In genomic region chr19:6559576-6559975, GRCm38 (mm10) we compare ENCODE assay signal across 31 mouse cellular contexts. TPM values are rescaled to one million over a fixed set of nuclear protein-coding genes. Genes with fewer than 3 reads are reported as not detected.
DNase-seq lines count a peak whose midpoint lies in the region; ATAC-seq and TF ChIP-seq lines count a peak whose summit lies in the region.
"Had no signal": no experiment of that assay in that cellular context is flagged by ENCODE, and none has a peak within 500 bp of the region (broad histone marks: within the 10 kb centered on the region; RNA-seq: fewer than 3 reads in every experiment).

No protein-coding gene starts in this region.

- no peaks in the 10 kb centered on the region for H3K9me3 ChIP-seq in kidney, embryonic 14.5 days (ENCODE audit: control insufficient read depth, low read length)
- H3K9me3 ChIP-seq in midbrain, embryonic 10.5 days (replicated peaks) = no peaks in the 10 kb centered on the region
- no peaks in the 10 kb centered on the region for H3K9me3 ChIP-seq in midbrain, embryonic 15.5 days
- H3K9me3 ChIP-seq: embryonic facial prominence, embryonic 12.5 days; embryonic facial prominence, embryonic 15.5 days; heart, embryonic 12.5 days; heart, embryonic 15.5 days had no signal

- no peaks in the 10 kb centered on the region for H3K36me3 ChIP-seq in kidney, adult 2 months (ENCODE audit: control insufficient read depth, insufficient read depth, low read length)
- no peaks in the 10 kb centered on the region for H3K36me3 ChIP-seq in kidney, embryonic 14.5 days (ENCODE audit: control insufficient read depth, insufficient read depth, low read length)
- H3K36me3 ChIP-seq in midbrain, embryonic 10.5 days = no peaks in the 10 kb centered on the region
- no peaks in the 10 kb centered on the region for H3K36me3 ChIP-seq in midbrain, embryonic 15.5 days (replicated peaks)
- H3K36me3 ChIP-seq: embryonic facial prominence, embryonic 12.5 days; embryonic facial prominence, embryonic 15.5 days; heart, embryonic 12.5 days; heart, embryonic 15.5 days had no signal

- no peak overlapping the region for H3K4me3 ChIP-seq in kidney, adult 2 months (ENCODE audit: insufficient read depth, low read depth, low read length)
- H3K4me3 ChIP-seq in kidney, embryonic 14.5 days (ENCODE audit: low read length) = no peak overlapping the region
- H3K4me3 ChIP-seq in midbrain, embryonic 10.5 days = no peak overlapping the region
- no peak overlapping the region for H3K4me3 ChIP-seq in midbrain, embryonic 15.5 days
- H3K4me3 ChIP-seq: embryonic facial prominence, embryonic 12.5 days; embryonic facial prominence, embryonic 15.5 days; heart, embryonic 12.5 days; heart, embryonic 15.5 days had no signal

- no peak overlapping the region for H3K4me2 ChIP-seq in kidney, embryonic 14.5 days (replicated peaks; ENCODE audit: low read depth, low read length)
- H3K4me2 ChIP-seq in midbrain, embryonic 15.5 days = no peak overlapping the region
- H3K4me2 ChIP-seq: embryonic facial prominence, embryonic 12.5 days; embryonic facial prominence, embryonic 15.5 days; heart, embryonic 12.5 days; heart, embryonic 15.5 days; hindbrain, embryonic 14.5 days had no signal

- WGBS in kidney, adult 2 months = 42% methylated on average over 4 of the region's 4 CpGs
- WGBS in kidney, embryonic 14.5 days = 34% methylated on average over 4 of the region's 4 CpGs
- 53% methylated on average over 4 of the region's 4 CpGs for WGBS in midbrain, embryonic 10.5 days
- 58% methylated on average over 4 of the region's 4 CpGs for WGBS in midbrain, embryonic 15.5 days

- H3K4me1 ChIP-seq in kidney, adult 2 months (ENCODE audit: control insufficient read depth, insufficient read depth, low read length) = peaks cover 9% of the 10 kb centered on the region; the same call in 1 of the 2 replicates
- H3K4me1 ChIP-seq in kidney, embryonic 14.5 days (ENCODE audit: control insufficient read depth, insufficient read depth, low read length) = no peaks in the 10 kb centered on the region
- peaks cover 16% of the 10 kb centered on the region for H3K4me1 ChIP-seq in midbrain, embryonic 10.5 days
- H3K4me1 ChIP-seq in midbrain, embryonic 15.5 days = no peaks in the 10 kb centered on the region
- H3K4me1 ChIP-seq: heart, embryonic 12.5 days; heart, embryonic 15.5 days had no signal

- peak overlapping the region; percentile 93 for H3K27ac ChIP-seq in kidney, adult 2 months (ENCODE audit: insufficient read depth, low read depth, low read length)
- H3K27ac ChIP-seq in kidney, embryonic 14.5 days (ENCODE audit: low read depth, low read length) = no peak overlapping the region
- H3K27ac ChIP-seq in midbrain, embryonic 10.5 days (replicated peaks) = peak overlapping the region; percentile 68; the same call in 1 of the 2 replicates
- no peak overlapping the region for H3K27ac ChIP-seq in midbrain, embryonic 15.5 days
- H3K27ac ChIP-seq: embryonic facial prominence, embryonic 12.5 days; embryonic facial prominence, embryonic 15.5 days; heart, embryonic 15.5 days; hindbrain, embryonic 14.5 days; hindbrain, postnatal 0 days had no signal

- intact Hi-C loops in heart, postnatal 14 days (cut with DNase I) = no loop called here

- no peak overlapping the region for H3K9ac ChIP-seq in kidney, embryonic 14.5 days (ENCODE audit: low read depth, low read length)
- no peak overlapping the region for H3K9ac ChIP-seq in midbrain, embryonic 15.5 days
- H3K9ac ChIP-seq: embryonic facial prominence, embryonic 12.5 days; embryonic facial prominence, embryonic 15.5 days; forebrain, postnatal 0 days; heart, embryonic 12.5 days; heart, embryonic 15.5 days; hindbrain, embryonic 14.5 days had no signal

- no peaks in the 10 kb centered on the region for H3K27me3 ChIP-seq in kidney, adult 2 months (replicated peaks; ENCODE audit: control insufficient read depth, insufficient read depth, low read length)
- no peaks in the 10 kb centered on the region for H3K27me3 ChIP-seq in kidney, embryonic 14.5 days (ENCODE audit: control insufficient read depth, insufficient read depth, low read length)
- no peaks in the 10 kb centered on the region for H3K27me3 ChIP-seq in midbrain, embryonic 10.5 days (ENCODE audit: low read depth, poor library complexity, severe bottlenecking)
- H3K27me3 ChIP-seq in midbrain, embryonic 15.5 days (replicated peaks) = no peaks in the 10 kb centered on the region
- H3K27me3 ChIP-seq: embryonic facial prominence, embryonic 12.5 days; embryonic facial prominence, embryonic 15.5 days; heart, embryonic 12.5 days; heart, embryonic 15.5 days had no signal

- no peak for TF ChIP-seq CTCF in kidney, adult 2 months (conservative IDR thresholded peaks at IDR 0.05; ENCODE audit: insufficient read depth, insufficient read length, low read depth, low read length)

- no peak for ATAC-seq in kidney, embryonic 14.5 days (ENCODE audit: low FRiP score, low TSS enrichment)
- no peak for ATAC-seq in midbrain, embryonic 15.5 days (replicated peaks)
- ATAC-seq: forebrain, embryonic 14.5 days; forebrain, postnatal 0 days; hindbrain, postnatal 0 days; inflammation-experienced regulatory T-cells, adult 6 months; intestine, embryonic 16.5 days had no signal

- peak; percentile 58 for DNase-seq in kidney, adult 2 months
- DNase-seq in midbrain, embryonic 10.5 days (ENCODE audit: low spot score) = no peak
- peak; percentile 23 for DNase-seq in mesoderm, embryonic 11.5 days (ENCODE audit: low read depth, low spot score)
- DNase-seq in heart, postnatal 14 days = no peak
- DNase-seq: adrenal gland, adult 8-10 months; adrenal gland, postnatal 25 days; B cell, adult 2 months; cerebellum, adult 11-12 months; cerebellum, adult 8-10 months; cerebellum, postnatal 10 days; forebrain, postnatal 0 days; gastrocnemius, postnatal 25 days; heart, adult 18-20 months; heart, postnatal 10 days; heart, postnatal 4 days had no signal

- TF ChIP-seq POLR2A in kidney, adult 2 months (IDR thresholded peaks at IDR 0.05; ENCODE audit: low read depth, low read length) = no peak

RNA-seq across cellular contexts. Expression of gene Slc22a12, which starts 16.7 kb away (rescaled TPM):
- polyA plus RNA-seq in kidney, adult 2 months (2012; rRNA removed) = 1,526 and 1,915 TPM in 2 replicates
- polyA plus RNA-seq in kidney, embryonic 14.5 days (2014; fragmentation: Nextera tagmentation; extraction: Ambion mirVana) = 1.8 and 2.5 TPM in 2 replicates
- not detected in 2 replicates for polyA plus RNA-seq in midbrain, embryonic 10.5 days (2016; fragmentation: Nextera tagmentation; extraction: Ambion mirVana)
- 0.17 and 0.32 TPM in 2 replicates for polyA plus RNA-seq in midbrain, embryonic 15.5 days (2015; fragmentation: Nextera tagmentation; extraction: Ambion mirVana)
- total RNA-seq in heart, postnatal 14 days (2021) = not detected
- total RNA-seq: adrenal gland, postnatal 25 days; forebrain, postnatal 0 days; gastrocnemius, adult 8-10 months; gastrocnemius, postnatal 25 days; heart, postnatal 10 days; heart, postnatal 4 days; MEL had no signal
- polyA plus RNA-seq: brain, embryonic 14.5 days; embryonic facial prominence, embryonic 12.5 days; embryonic facial prominence, embryonic 15.5 days; forebrain, embryonic 11.5 days; forebrain, embryonic 14.5 days; heart, embryonic 12.5 days; heart, embryonic 15.5 days; hindbrain, embryonic 11.5 days; hindbrain, embryonic 14.5 days; inflammation-experienced regulatory T-cells, adult 6 months; intestine, embryonic 16.5 days had no signal

Comparison
In these comparisons a context has a peak if more than half of its experiments do, and no peak if none do; other contexts are left out.
1. H3K27ac ChIP-seq: peak in kidney, adult 2 months (single experiment) and midbrain, embryonic 10.5 days (single experiment); none in kidney, embryonic 14.5 days (single experiment) and midbrain, embryonic 15.5 days (single experiment).
2. RNA of gene Slc22a12, which starts 16.7 kb away (polyA plus RNA-seq): 1,526 to 1,915 TPM in kidney, adult 2 months; 1.8 to 2.5 TPM in kidney, embryonic 14.5 days, 0.17 to 0.32 TPM in midbrain, embryonic 15.5 days and not detected in midbrain, embryonic 10.5 days; every median in the first group is over 100 times any median in the second.
3. DNase-seq: peak in kidney, adult 2 months (single experiment) and mesoderm, embryonic 11.5 days (single experiment); none in midbrain, embryonic 10.5 days (single experiment) and heart, postnatal 14 days (0 of 2).